Mouse (Mus musculus): Measurements from ENCODE around the gene Tfr2. TPM values are rescaled to one million over a fixed set of nuclear protein-coding genes. Genes with fewer than 3 reads are reported as not detected.

Tfr2 gene
- total and polyA plus RNA-seq, 3 experiments: 96.2 to 112 TPM; not detected in 1

GRCm38 (mm10) chr5:137531414-137532130, 38.1 kb upstream of the Tfr2 start:
- H3K27ac ChIP-seq (ENCODE audit: control insufficient read depth, low read depth, low read length): peak overlapping the region; percentile 89
- H3K4me1 ChIP-seq (ENCODE audit: control insufficient read depth in 1 of 2, insufficient read depth in 2 of 2, low read length in 2 of 2): peaks cover 4 to 5% of the 10 kb centered on the region in 2 experiments; a peak in 1 of 4 replicates
- peak overlapping the region; percentile 78 to 99 for H3K4me3 ChIP-seq (ENCODE audit: control insufficient read depth in 1 of 2, insufficient read depth in 1 of 2, low read depth in 2 of 2, low read length in 2 of 2)
- H3K79me2 ChIP-seq (ENCODE audit: control insufficient read depth, insufficient read depth, low read length, poor library complexity): peaks cover 28% of the 10 kb centered on the region
- no peaks in the 10 kb centered on the region for H3K27me3 ChIP-seq (ENCODE audit: control insufficient read depth in 1 of 2, insufficient read depth in 2 of 2, low read length in 2 of 2)
- H3K36me3 ChIP-seq (ENCODE audit: control insufficient read depth in 1 of 2, insufficient read depth in 2 of 2, low read length in 2 of 2): peaks cover 2 to 6% of the 10 kb centered on the region in 2 experiments
- peak overlapping the region; percentile 98 for H3K9ac ChIP-seq (ENCODE audit: control insufficient read depth, low read depth, low read length, poor library complexity, severe bottlenecking)
- TF ChIP-seq BHLHE40 (IDR thresholded peaks at IDR 0.05; ENCODE audit: borderline replicate concordance, low read depth, low read length) (no peak), POLR2A (IDR thresholded peaks at IDR 0.05; ENCODE audit: control insufficient read depth in 1 of 2, insufficient read depth in 1 of 2, low read depth in 1 of 2, low read length in 2 of 2, poor library complexity in 1 of 2) (no peak; a peak in 1 of 4 replicates), CHD1 (IDR thresholded peaks at IDR 0.05; ENCODE audit: low read depth, low read length) (no peak), MXI1 (IDR thresholded peaks at IDR 0.05; ENCODE audit: low read depth, low read length) (no peak), ZMIZ1 (IDR thresholded peaks at IDR 0.05; ENCODE audit: low read depth, low read length) (no peak), EP300 (IDR thresholded peaks at IDR 0.05; ENCODE audit: low read depth in 1 of 2, low read length in 2 of 2) (0 out of 4 replicates have a peak, but pooled peaks of 1 of the 2 experiments have one; percentile 10), TCF12 (IDR thresholded peaks at IDR 0.05; ENCODE audit: low read depth, low read length) (0 out of 2 replicates have a peak, but pooled peaks have one; percentile 30), USF1 (IDR thresholded peaks at IDR 0.05; ENCODE audit: low read depth, low read length) (no peak), POLR2AphosphoS2 (IDR thresholded peaks at IDR 0.05; ENCODE audit: low read length) (no peak), MYB (IDR thresholded peaks at IDR 0.05; ENCODE audit: low read depth, low read length) (no peak), ZNF384 (IDR thresholded peaks at IDR 0.05; ENCODE audit: low read depth, low read length) (no peak), MAX (IDR thresholded peaks at IDR 0.05; ENCODE audit: low read length) (no peak), POLR2AphosphoS5 (IDR thresholded peaks at IDR 0.05; ENCODE audit: borderline replicate concordance, low read depth, low read length) (no peak), MAFK (IDR thresholded peaks at IDR 0.05; ENCODE audit: borderline replicate concordance, low read depth, low read length) (no peak), SMC3 (IDR thresholded peaks at IDR 0.05; ENCODE audit: low read depth, low read length) (no peak), HCFC1 (IDR thresholded peaks at IDR 0.05; ENCODE audit: low read depth, low read length) (no peak), GABPA (IDR thresholded peaks at IDR 0.05; ENCODE audit: low read depth, low read length) (no peak), SIN3A (IDR thresholded peaks at IDR 0.05; ENCODE audit: low read length) (peak; percentile 65; the same call in 1 of the 2 replicates), MEF2A (IDR thresholded peaks at IDR 0.05; ENCODE audit: extremely low read depth, insufficient replicate concordance, low read depth, low read length, poor library complexity, severe bottlenecking) (no peak), ZC3H11A (IDR thresholded peaks at IDR 0.05; ENCODE audit: low read depth, low read length) (no peak), USF2 (IDR thresholded peaks at IDR 0.05; ENCODE audit: borderline replicate concordance in 1 of 2, insufficient read depth in 1 of 2, low read depth in 1 of 2, low read length in 2 of 2) (no peak), ZKSCAN1 (IDR thresholded peaks at IDR 0.05; ENCODE audit: low read depth, low read length) (no peak), RCOR1 (IDR thresholded peaks at IDR 0.05; ENCODE audit: low read depth, low read length) (no peak), GATA1 (IDR thresholded peaks at IDR 0.05; ENCODE audit: low read depth, low read length) (no peak), MAZ (IDR thresholded peaks at IDR 0.05; ENCODE audit: low read depth, low read length) (no peak)
- DNase-seq (ENCODE audit: low read depth, low spot score): peak; percentile 58
- H3K9me3 ChIP-seq (replicated peaks; ENCODE audit: insufficient read depth, low read length): no peaks in the 10 kb centered on the region

All from MEL (cell line).